Mouse (Mus musculus) heart, embryonic 13.5 days (tissue): ENCODE measurements around the gene Gm5286. TPM values are rescaled to one million over a fixed set of nuclear protein-coding genes. Genes with fewer than 3 reads are reported as not detected.
"Not testable (repeated sequence)": the region's sequence is repeated elsewhere in the genome, so short reads cannot be mapped to it uniquely, and the experiment has no call there.

Experiments used
- ATAC-seq: fragments of 200-750 bp; cut with Nextera tagmentation; 2 replicates; pipeline ENCODE4 v1.8.0; 2017; ENCODE audit warnings: moderate TSS enrichment; ENCODE audit not compliant: insufficient number of reproducible peaks, low FRiP score, low TSS enrichment; ENCODE audit errors: extremely low read depth
- H3K27ac ChIP-seq: fragments of 300-500 bp; sonication (generic); replicated peaks from 2 replicates; pipeline ENCODE4 v1.5.1; 2015; ENCODE audit warnings: moderate library complexity, mild to moderate bottlenecking, inconsistent platforms
- H3K27me3 ChIP-seq: fragments of 300-500 bp; sonication (generic); replicated peaks from 2 replicates; pipeline ENCODE4 v1.6.1; 2015; ENCODE audit warnings: mild to moderate bottlenecking, inconsistent platforms
- H3K36me3 ChIP-seq: fragments of 300-500 bp; sonication (generic); 2 replicates; pipeline ENCODE4 v1.6.1; 2015; ENCODE audit warnings: mild to moderate bottlenecking, inconsistent platforms
- H3K4me1 ChIP-seq: fragments of 300-500 bp; sonication (generic); 2 replicates; pipeline ENCODE4 v1.6.1; 2015; ENCODE audit warnings: inconsistent platforms
- H3K4me2 ChIP-seq: fragments of 300-500 bp; sonication (generic); 2 replicates; pipeline ENCODE4 v1.6.1; 2015; ENCODE audit warnings: inconsistent platforms, mild to moderate bottlenecking, moderate library complexity
- H3K4me3 ChIP-seq: fragments of 300-500 bp; sonication (generic); 2 replicates; pipeline ENCODE4 v1.5.1; 2015; ENCODE audit warnings: moderate library complexity, mild to moderate bottlenecking, inconsistent platforms
- H3K9ac ChIP-seq: fragments of 300-500 bp; sonication (generic); 2 replicates; pipeline ENCODE4 v1.6.1; 2015; ENCODE audit warnings: inconsistent platforms, mild to moderate bottlenecking, moderate library complexity
- H3K9me3 ChIP-seq: fragments of 300-500 bp; sonication (generic); 2 replicates; pipeline ENCODE4 v1.6.1; 2016; ENCODE audit warnings: inconsistent platforms
- WGBS: fragments of 180-500 bp; shearing (Covaris S2); methylation state at CpG from one replicate; pipeline ENCODE4 v1.1.7; 2015; ENCODE audit warnings: mixed read lengths; 5-methylcytosine and 5-hydroxymethylcytosine counted together
- polyA plus RNA-seq: library from polyadenylated mRNA; unstranded; fragments of >200 nt; fragmentation: Nextera tagmentation; extraction: Ambion mirVana; gene quantifications from 2 replicates; pipeline ENCODE4 v1.2.1, GENCODE M21; 2015

Gm5286 gene
- not detected in 2 replicates for polyA plus RNA-seq

GRCm38 (mm10) chr3:94196414-94196813 is at the start of gene Gm5286:
Gene Gm5286, plus strand, starts transcription at chr3:94196714.
- not testable (repeated sequence) for H3K4me1 ChIP-seq, H3K9me3 ChIP-seq, H3K4me3 ChIP-seq, H3K36me3 ChIP-seq, ATAC-seq, H3K27ac ChIP-seq, H3K27me3 ChIP-seq, H3K9ac ChIP-seq, H3K4me2 ChIP-seq
- WGBS = 72% methylated on average over 3 of the region's 4 CpGs

GRCm38 (mm10) chr3:94167351-94167750 is 29.2 kb upstream of the Gm5286 start:
- H3K4me3 ChIP-seq, H3K27me3 ChIP-seq, H3K9me3 ChIP-seq, H3K4me2 ChIP-seq, H3K9ac ChIP-seq, H3K4me1 ChIP-seq, H3K27ac ChIP-seq, H3K36me3 ChIP-seq, ATAC-seq: not testable (repeated sequence)

GRCm38 (mm10) chr3:94178093-94178492 is 18.4 kb upstream of the Gm5286 start, which contains the start of gene Gm10696:
Gene Gm10696, minus strand, starts transcription at chr3:94178193.
- H3K4me3 ChIP-seq, H3K27me3 ChIP-seq, H3K36me3 ChIP-seq, H3K4me1 ChIP-seq, ATAC-seq, H3K9me3 ChIP-seq, H3K9ac ChIP-seq, H3K4me2 ChIP-seq, H3K27ac ChIP-seq: not testable (repeated sequence)
- WGBS = 77% methylated on average over 1 of the region's 1 CpGs

Other genes with a start within 250 kb of the Gm5286 start
- gene Tdpoz5, start 235.4 kb upstream of the Gm5286 start, polyA plus RNA-seq = not detected in 2 replicates
- gene Gm9125, start 141.8 kb upstream of the Gm5286 start, polyA plus RNA-seq = not detected in 2 replicates
- gene Gm10697, start 124.1 kb upstream of the Gm5286 start, polyA plus RNA-seq = not detected in 2 replicates
- not detected in 2 replicates for gene Gm10696, start 18.5 kb upstream of the Gm5286 start, polyA plus RNA-seq
- gene Gm4778, start 67.3 kb downstream of the Gm5286 start, polyA plus RNA-seq = not detected in 2 replicates
- 10.6 and 10.8 TPM in 2 replicates for gene Them4, start 113.4 kb downstream of the Gm5286 start, polyA plus RNA-seq
- not detected in 2 replicates for gene Them5, start 145.4 kb downstream of the Gm5286 start, polyA plus RNA-seq
- gene C2cd4d, start 165.7 kb downstream of the Gm5286 start, polyA plus RNA-seq = 0.31 and 0.52 TPM in 2 replicates
- gene Rorc, start 176.1 kb downstream of the Gm5286 start, polyA plus RNA-seq = 3.3 and 3.6 TPM in 2 replicates
- gene Lingo4, start 201.8 kb downstream of the Gm5286 start, polyA plus RNA-seq = 0.08 TPM in 2 replicates
- 8.6 and 8.8 TPM in 2 replicates for gene Tdrkh, start 216.6 kb downstream of the Gm5286 start, polyA plus RNA-seq
- gene Mrpl9, start 246.6 kb downstream of the Gm5286 start, polyA plus RNA-seq = 59.8 and 62.9 TPM in 2 replicates
- gene Oaz3, start 247.2 kb downstream of the Gm5286 start, polyA plus RNA-seq = 0.27 and 0.38 TPM in 2 replicates